Mouse (Mus musculus): ENCODE measurements around the gene Scand1. TPM values are rescaled to one million over a fixed set of nuclear protein-coding genes. Genes with fewer than 3 reads are reported as not detected.

Scand1 gene
- 100 to 1,000 TPM; 105 to 117 TPM for total RNA-seq (2021)

DNA sequence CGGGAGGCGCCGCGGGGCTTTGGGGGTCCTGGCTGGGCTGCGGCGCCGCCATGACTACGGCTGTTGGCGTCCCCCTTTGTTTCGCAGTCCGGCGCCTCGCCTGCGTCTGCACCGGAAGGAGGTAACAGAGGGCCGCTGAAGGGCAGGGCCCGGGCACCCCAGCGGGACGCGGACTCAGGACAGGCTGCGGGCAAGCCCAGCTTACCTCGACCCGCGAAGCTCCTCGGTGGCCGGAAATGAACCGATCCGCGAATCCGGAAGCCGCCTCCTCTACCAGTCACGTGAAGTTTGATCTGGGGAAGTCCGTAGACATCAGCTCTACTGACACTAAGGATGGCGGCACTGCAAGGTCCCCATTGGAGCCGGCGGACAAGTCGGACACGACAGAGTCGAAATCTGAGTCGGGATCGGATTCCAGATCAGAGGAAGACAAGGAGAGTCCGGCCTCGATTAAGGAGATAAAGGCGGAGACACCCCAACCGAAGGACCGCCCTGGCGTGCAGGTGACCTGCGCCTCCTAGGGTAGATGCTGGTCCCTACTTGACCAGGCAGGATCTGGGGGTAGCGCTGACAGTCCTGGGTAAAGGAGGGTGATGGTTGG is at the start of gene Scand1, which contains the start of gene Cnbd2:
Scand1 (minus strand) TSS at position 408 of the 601 bp plus-strand sequence.
Cnbd2 (plus strand) TSS at position 3 of the 601 bp plus-strand sequence.
- intact Hi-C loops (cut with DNase I), result no loop called here

DNA sequence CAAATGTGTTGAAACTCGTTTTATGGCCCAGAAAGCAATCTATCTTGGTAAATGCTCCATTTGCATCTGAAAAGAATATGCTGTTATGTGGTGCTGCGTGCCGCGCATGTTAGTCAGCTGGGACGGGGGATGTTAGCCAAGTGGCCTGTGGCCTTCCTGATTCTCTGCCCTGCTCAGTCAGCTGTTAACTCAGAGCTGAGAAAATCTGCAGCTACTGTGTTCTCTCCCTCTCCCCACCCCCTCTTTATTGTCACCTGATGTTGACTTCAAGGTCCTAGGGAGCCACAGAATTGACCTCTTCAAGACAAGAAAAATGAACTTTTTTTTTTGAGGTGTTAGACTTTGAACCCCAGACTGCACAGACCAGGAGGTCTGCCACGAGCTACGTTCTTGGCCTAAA is 43.5 kb upstream of the Scand1 start:
- peak; percentile 35 to 53 for DNase-seq (ENCODE audit: extremely low spot score in 1 of 2, low spot score in 2 of 2)
- intact Hi-C loops (cut with DNase I), result no loop called here

More for the DNA sequence above, at the start of gene Scand1, which contains the start of gene Cnbd2:
- peak; percentile 81 to 89 for DNase-seq (ENCODE audit: extremely low spot score in 1 of 2, low spot score in 2 of 2)

DNA sequence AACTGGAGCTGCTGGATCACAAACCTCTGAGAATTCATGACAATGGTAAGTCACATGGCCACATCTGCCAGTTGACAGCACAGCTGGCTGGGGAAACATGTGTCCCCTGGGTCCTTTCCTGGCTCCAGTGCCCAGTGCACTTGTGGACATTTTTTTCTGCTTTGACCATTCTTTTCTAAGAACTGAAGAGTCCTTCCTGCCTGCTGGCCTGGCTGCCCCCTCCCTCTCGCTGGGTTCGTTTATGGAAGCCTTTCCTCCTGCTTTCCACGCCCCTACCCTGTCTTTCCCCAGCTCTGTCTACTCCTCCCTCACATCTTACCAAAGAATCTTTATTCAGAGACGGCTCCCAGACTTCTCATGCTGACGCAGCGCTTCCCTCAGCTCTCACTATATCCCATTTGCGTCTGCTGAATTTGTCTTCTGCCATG is 40.8 kb upstream of the Scand1 start:
- intact Hi-C loops (cut with DNase I), result no loop called here
- peak in 1 of 2 experiments; percentile 59 for DNase-seq (ENCODE audit: extremely low spot score in 1 of 2, low spot score in 2 of 2)

DNA sequence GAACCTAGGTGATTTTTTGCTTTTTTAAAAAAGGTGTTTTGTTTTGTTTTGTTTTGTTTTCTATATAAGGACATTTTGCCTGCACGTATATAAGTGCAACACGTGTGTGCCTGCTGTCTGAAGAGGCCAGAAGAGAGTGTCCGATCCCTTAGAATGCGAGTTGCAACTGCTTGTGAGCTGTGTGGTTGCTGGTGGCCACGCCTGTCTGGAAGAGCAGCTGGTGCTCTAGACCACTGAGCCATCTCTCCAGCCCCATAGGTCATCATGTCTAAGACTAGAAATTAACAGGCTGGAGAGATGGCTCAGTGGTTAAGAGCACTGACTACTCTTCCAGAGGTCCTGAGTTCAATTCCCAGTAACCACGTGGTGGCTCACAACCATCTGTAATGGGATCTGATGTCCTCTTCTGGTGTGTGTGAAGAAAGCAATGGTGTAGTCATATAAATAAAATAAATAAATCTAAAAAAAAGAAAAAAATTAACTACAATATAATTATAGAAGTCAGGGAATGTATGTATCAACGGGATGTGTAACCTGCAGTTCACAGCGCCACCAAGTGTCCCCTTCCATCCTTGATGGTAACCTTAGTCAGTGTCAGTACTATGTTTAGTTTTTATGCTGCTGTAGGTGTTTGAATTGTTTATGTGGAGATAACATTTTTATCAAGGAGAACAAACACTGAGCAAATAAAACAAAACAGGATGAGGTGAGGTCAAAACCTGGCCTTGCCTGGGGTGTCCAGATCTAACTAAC is 40.1 kb upstream of the Scand1 start:
- intact Hi-C loops (cut with DNase I), result no loop called here
- no peak for DNase-seq (ENCODE audit: extremely low spot score in 1 of 2, low spot score in 2 of 2)

DNA sequence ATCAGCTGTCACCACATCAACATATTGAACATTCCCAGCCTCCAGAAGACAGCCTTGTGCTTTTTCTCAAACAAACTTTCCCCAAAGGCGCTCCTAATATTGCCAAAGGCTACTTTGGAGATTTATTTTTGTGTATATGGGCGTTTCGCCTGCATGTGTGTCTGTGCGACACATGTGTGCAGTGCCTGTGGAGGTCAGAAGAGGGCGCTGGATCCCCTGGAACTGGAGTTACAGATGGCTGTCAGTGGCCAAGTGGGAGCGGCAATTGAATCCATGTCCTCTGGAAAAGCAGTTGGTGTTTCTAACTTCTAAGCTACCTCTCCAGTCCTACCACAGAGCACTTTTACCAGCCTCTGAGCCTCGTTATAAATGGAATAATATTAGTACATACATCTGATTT is 38.7 kb upstream of the Scand1 start:
- intact Hi-C loops (cut with DNase I), result no loop called here
- DNase-seq (ENCODE audit: extremely low spot score in 1 of 2, low spot score in 2 of 2), result no peak

DNA sequence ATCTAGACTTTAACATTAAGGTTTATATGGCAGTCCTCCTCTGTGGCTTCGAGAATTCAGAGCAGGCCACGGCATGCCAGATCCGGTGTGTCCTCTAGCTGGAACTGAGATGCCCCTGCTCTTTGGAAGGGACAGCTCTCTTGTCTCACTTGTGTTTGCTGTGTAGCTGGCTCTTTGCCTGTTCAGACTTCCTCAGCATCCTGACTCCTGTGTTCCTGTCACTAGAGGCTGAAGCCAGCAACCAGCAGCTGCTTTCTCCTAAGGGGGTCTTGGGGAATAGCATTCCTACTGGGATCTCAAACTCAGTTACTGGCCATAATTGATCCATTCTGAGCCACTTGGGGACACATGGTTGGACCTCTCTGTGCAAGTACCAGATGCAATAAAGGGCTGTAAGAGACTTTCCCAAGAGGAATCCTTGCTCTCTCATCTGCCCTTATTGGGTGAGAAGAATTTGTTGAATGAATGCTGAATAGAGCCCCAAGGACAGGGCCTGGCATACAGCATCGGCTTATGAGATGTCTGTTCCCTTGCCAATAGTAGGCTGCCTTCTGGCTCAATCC is 36.9 kb upstream of the Scand1 start:
- intact Hi-C loops (cut with DNase I), result no loop called here
- peak in 1 of 2 experiments; percentile 25 for DNase-seq (ENCODE audit: extremely low spot score in 1 of 2, low spot score in 2 of 2)

DNA sequence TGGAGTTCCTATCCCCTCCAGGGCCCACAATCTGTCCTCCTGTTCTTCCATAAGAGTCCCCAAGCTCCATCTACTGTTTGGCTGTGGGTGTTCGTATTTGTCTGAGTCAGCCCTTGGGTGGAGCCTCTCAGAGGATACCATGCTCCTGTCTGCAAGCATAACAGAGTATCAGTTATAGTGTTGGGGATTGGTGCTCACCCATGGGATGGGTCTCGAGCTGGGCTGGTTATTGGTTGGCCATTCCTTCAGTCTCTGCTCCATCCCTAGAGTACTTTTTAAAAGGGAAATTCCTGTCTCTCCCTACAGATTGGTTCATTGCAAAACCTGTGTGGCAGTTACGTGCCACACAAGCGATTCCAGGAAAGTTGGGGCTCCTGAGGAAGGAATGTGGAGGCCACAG is 36.3 kb upstream of the Scand1 start:
- no peak for DNase-seq (ENCODE audit: extremely low spot score in 1 of 2, low spot score in 2 of 2)
- intact Hi-C loops (cut with DNase I), result no loop called here

DNA sequence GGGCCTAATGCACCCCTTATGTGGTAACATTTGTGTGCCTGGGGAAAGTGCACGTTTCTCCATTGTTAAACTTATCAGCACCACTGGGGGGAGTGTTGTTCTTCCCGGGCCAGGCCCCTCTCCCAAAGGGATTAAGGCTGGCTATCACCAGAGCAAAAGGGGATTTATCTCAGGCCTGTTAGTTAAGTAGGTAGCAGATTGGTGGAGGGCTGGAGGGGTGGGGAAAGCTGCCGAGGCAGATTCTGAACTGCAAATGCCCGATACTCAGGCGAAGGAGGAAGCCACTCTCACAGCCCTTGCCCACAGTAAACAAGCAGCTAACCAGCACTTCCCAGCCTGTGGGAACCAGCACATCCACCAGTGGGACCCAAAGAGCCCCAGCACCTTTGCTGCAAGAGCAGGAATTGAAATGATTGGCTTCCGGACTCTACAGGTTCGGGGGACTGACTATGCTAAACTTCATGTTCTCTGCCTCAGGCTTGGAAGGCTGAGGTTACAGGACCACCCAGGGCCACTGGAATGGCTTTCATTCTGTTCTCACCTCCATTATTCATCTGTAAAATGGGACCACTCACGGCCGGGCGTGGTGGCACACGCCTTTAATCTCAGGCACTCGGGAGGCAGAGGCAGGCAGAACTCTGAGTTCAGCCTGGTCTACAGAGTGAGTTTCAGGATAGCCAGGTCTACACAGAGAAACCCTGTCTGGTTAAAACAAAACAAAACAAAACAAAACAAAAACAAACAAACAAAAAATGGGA is 32.5 kb upstream of the Scand1 start:
- intact Hi-C loops (cut with DNase I), result no loop called here
- DNase-seq (ENCODE audit: extremely low spot score in 1 of 2, low spot score in 2 of 2), result peak in 1 of 2 experiments; percentile 41

DNA sequence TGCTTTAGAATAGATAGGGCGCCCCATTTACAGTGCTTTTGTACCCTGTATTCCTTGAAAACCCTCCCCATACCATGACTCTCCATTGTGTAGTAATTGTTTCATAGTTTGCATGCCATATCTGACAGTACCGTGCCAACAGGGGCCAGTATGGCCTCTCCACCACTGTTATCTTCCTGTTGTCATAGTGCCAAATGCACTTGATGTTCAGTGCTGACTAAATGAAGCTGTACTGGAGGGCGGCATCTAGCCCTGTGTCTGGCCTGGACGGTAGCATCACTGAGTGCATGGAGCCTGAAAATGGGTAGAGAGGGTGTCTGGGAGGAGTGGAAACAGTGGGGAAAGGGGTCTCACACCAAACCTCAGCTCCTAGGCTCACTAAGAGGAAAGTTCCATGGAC is 27.6 kb upstream of the Scand1 start:
- DNase-seq (ENCODE audit: extremely low spot score in 1 of 2, low spot score in 2 of 2), result no peak
- intact Hi-C loops (cut with DNase I), result no loop called here

DNA sequence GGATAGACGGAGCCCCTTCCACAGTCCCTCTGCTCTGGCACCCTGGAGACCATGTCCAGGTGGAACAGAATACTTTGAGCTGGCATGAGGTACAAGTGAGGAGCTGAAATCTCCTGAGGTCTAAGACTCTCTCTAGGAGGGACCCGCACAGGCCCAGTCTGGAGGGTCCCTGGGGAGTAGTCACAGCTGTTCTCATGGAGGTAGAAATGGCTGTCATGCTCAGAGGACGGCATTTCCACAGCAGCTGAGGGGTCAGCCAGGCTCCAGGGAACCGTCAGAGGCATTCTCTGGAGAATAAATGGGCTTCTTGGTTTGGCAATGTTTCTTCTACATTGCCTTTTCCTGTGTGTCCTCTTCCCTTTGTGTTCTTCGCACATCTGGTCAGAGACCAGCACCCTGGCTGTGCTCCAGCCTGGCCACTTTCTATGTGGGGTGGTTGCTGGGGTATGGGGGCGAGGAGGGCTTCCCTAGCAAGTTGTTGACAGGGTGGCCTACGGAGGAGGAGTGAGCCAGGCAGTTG is 19.0 kb upstream of the Scand1 start:
- intact Hi-C loops (cut with DNase I), result no loop called here
- no peak for DNase-seq (ENCODE audit: extremely low spot score in 1 of 2, low spot score in 2 of 2)

DNA sequence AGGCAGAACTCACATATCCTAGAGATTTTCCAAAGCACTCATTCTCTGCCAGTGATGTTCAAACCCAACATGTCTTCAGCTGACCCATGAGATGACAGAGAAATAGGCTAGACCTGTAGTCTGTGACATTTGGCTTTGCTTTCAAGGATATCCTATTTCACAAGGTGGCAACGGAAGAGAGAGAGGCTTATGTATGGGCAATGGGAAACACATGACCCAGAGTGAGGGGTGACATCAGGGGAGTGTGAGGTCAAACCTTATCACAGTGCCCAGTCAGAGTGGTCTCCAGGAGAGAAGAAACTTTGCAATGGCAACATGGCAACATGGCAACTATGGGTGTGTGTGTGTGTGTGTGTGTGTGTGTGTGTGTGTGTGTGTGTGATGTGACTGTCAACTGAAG is 18.2 kb upstream of the Scand1 start:
- intact Hi-C loops (cut with DNase I), result no loop called here
- no peak for DNase-seq (ENCODE audit: extremely low spot score in 1 of 2, low spot score in 2 of 2)

DNA sequence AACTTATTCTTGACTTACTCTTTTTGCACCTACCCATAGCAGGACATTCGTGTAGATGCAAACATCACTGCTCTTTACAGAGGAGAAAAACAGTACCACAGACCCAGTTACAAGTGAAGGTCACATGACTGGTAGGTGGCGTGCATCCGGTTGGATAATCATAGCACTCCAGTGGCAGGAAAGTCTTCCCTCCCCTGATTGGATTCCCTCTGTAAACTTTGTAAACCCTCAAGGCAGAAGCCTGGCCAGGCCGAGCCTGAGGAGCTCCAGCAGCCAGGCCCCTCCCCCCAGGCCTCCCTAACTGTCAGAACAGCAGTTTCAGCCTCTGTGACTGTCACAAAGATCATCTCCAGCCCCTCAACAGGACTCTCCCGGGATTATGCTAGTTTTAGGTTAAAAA is 12.2 kb upstream of the Scand1 start:
- DNase-seq (ENCODE audit: extremely low spot score in 1 of 2, low spot score in 2 of 2), result peak in 1 of 2 experiments; percentile 76
- intact Hi-C loops (cut with DNase I), result no loop called here

DNA sequence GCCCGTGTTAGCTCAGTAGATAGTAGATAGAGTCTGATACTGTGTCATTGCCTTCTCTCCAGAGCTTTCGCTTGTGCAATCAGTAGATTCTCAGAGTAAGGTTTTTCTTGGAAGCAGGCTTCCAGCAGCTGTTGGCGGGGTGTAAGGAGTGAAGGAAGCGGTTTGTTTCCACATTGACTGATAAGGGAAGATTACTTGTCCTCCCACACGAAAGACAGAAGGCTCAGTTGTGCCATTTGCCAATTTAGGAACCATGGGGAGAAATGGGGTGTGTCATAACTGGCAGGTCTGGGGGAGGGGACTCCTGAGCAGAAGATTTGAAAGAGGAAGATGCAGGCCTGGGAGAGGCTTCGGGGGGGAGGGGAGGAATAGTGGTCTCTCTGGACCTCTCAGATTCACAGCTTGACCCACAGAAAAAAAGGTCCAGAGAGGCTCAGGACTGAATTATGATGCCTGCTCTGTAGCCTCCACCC is 11.6 kb upstream of the Scand1 start:
- intact Hi-C loops (cut with DNase I), result no loop called here
- DNase-seq (ENCODE audit: extremely low spot score in 1 of 2, low spot score in 2 of 2), result peak; percentile 23 to 36

DNA sequence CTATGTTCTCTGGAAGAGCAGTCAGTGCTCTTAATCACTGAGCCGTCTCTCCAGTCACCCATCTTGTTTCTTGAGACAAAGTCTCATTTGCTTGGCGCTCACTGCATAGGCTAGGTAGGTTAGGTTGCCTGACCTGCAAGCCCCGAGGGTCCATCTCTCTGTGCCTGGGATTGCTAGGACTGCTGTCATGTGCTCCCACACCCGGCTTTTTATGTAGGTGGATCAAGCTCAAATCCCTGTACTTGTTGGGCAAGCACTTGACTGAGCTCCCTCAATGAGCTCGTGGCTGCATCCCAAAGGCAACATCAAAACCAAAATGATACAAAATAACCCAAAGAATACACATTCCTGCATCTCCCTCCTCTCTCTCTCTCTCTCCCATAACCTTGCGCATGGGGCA is 9.0 kb upstream of the Scand1 start:
- no peak for DNase-seq (ENCODE audit: extremely low spot score in 1 of 2, low spot score in 2 of 2)
- intact Hi-C loops (cut with DNase I), result no loop called here

DNA sequence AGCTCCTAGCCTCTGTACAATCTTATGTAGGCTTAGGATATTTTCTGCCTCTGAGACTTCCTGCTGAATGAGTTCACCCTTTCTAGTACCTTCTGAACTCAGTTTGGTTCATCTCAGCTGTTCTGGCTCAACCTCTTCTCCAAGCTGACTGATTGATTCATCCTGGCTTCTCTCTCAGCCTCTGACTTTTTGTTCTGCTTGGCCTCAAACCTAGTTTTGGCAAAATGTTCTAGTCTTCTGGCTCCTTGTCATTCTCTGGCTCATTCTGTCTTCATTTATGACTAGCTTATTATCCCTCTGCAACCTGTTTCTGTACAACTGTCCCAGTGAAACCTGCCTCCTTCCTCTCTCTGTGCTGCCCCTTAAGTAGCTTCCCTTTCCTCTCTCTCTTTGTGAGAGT is 6.0 kb upstream of the Scand1 start:
- DNase-seq (ENCODE audit: extremely low spot score in 1 of 2, low spot score in 2 of 2), result no peak
- intact Hi-C loops (cut with DNase I), result no loop called here

DNA sequence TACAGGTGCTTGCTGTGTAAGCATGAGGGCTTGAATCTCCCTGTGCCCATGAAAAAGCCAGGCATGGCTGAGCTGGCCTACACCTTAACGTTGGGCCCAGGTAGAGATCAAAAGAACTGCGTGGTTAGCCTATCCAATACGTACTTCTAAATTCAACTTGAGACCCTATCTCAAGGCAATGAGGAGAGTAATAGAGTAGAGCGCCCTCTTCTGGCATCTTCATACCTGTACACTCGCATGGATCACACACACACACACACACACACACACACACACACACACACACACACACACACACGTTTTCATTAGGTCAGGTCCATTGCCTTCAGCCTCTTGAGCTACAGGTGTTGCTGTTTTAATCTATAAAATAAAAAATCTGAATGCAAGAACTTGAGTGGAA is 2.3 kb upstream of the Scand1 start:
- DNase-seq (ENCODE audit: extremely low spot score in 1 of 2, low spot score in 2 of 2), result no peak
- intact Hi-C loops (cut with DNase I), result no loop called here

DNA sequence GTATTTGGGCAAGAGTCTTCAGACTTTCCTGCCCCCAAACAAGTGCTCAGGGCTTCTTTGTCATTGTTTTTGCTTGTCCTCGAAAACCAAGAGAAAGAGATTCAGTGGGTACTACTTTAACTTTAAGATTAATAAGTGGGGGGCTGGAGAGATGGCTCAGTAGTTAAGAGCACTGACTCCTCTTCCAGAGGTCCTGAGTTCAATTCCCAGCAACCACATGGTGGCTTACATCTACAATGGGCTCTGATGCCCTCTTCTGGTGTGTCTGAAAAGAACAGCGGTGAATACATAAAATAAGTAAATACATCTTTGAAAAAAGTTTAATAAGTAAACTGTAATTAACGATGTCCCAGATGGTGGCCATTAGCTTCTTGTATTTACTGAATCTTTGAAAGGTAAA is 649 bp upstream of the Scand1 start:
- intact Hi-C loops (cut with DNase I), result no loop called here
- no peak for DNase-seq (ENCODE audit: extremely low spot score in 1 of 2, low spot score in 2 of 2)

DNA sequence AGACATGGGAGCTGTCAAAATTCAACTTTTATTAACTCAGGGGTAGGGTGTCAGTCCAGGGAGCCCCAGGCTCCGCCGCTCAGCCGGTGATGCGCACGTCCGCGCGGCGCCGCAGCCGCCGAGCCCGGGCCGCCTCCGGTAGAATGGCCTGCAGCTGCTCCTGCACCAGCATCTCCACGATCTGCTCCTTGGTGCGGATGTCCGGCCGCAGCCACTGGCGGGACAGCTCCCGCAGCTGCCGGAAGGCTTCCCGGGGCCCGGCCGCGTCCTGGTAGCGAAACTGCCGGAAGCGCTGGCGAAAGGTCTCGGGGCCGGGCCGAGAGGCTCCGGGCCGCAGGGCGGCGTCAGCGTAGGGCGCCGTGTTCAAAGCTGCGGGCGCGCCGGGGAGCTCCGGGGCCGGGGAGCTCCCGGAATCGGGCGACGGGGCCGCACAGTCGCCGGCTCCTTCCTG is 638 bp downstream of the Scand1 start:
- intact Hi-C loops (cut with DNase I), result no loop called here

DNA sequence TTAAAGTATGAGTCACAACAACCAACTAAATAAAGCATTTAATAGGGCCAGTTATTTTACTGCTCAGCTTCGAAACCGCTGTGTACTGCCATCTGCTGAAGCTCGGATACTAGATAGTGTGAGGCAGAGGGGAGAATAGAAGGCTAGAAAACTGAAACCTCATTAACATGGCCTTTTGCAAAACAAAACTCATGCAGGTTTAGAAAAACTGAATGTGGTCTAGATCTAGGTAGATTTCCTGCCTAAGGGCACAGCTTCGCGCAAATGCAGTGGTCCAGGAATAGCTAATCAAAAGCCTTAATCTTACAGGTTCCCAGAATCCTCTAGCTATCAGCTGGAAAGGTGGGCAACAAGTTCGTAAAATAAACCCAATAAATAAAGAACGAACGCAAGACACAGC is 1.1 kb downstream of the Scand1 start:
- intact Hi-C loops (cut with DNase I), result no loop called here
- DNase-seq (ENCODE audit: extremely low spot score in 1 of 2, low spot score in 2 of 2), result no peak

More for the DNA sequence above, 638 bp downstream of the Scand1 start:
- DNase-seq (ENCODE audit: extremely low spot score in 1 of 2, low spot score in 2 of 2), result peak in 1 of 2 experiments; percentile 88

All from left cerebral cortex, postnatal 10 days (tissue).